Mouse (Mus musculus) kidney, embryonic 14.5 days (tissue): ENCODE data around the gene Thap8. TPM values are rescaled to one million over a fixed set of nuclear protein-coding genes. Genes with fewer than 3 reads are reported as not detected.

Experiments used
- ATAC-seq: fragments of 200-750 bp; cut with Nextera tagmentation; 2 replicates; pipeline ENCODE4 v1.8.0; 2017; ENCODE audit warnings: moderate number of reproducible peaks, mild to moderate bottlenecking, moderate TSS enrichment, moderate library complexity; ENCODE audit not compliant: low FRiP score, low TSS enrichment
- H3K27ac ChIP-seq: fragments of 300-500 bp; sonication (generic); 2 replicates; pipeline ENCODE4 v1.5.1; 2014; ENCODE audit warnings: low read depth, mild to moderate bottlenecking, low read length, moderate library complexity, mixed read lengths
- H3K27me3 ChIP-seq: fragments of 300-500 bp; sonication (generic); 2 replicates; pipeline ENCODE4 v1.6.1; 2014; ENCODE audit warnings: mild to moderate bottlenecking, low read length; ENCODE audit not compliant: control insufficient read depth, insufficient read depth
- H3K36me3 ChIP-seq: fragments of 300-500 bp; sonication (generic); 2 replicates; pipeline ENCODE4 v1.6.1; 2014; ENCODE audit warnings: low read length, mixed read lengths; ENCODE audit not compliant: control insufficient read depth, insufficient read depth
- H3K4me1 ChIP-seq: fragments of 300-500 bp; sonication (generic); 2 replicates; pipeline ENCODE4 v1.6.1; 2014; ENCODE audit warnings: low read length, mixed read lengths; ENCODE audit not compliant: control insufficient read depth, insufficient read depth
- H3K4me2 ChIP-seq: fragments of 300-500 bp; sonication (generic); replicated peaks from 2 replicates; pipeline ENCODE4 v1.6.1; 2014; ENCODE audit warnings: low read depth, mild to moderate bottlenecking, low read length
- H3K4me3 ChIP-seq: fragments of 300-500 bp; sonication (generic); 2 replicates; pipeline ENCODE4 v1.5.1; 2014; ENCODE audit warnings: mild to moderate bottlenecking, low read length
- H3K9ac ChIP-seq: fragments of 300-500 bp; sonication (generic); 2 replicates; pipeline ENCODE4 v1.6.1; 2014; ENCODE audit warnings: low read depth, mild to moderate bottlenecking, low read length, moderate library complexity
- H3K9me3 ChIP-seq: fragments of 300-500 bp; sonication (generic); 2 replicates; pipeline ENCODE4 v1.6.1; 2016; ENCODE audit warnings: low read length; ENCODE audit not compliant: control insufficient read depth
- WGBS: fragments of 180-500 bp; shearing (Covaris S2); extraction: QIAGEN DNeasy Blood & Tissue Kit; methylation state at CpG from one replicate; pipeline ENCODE4 v1.1.7; 2014; 5-methylcytosine and 5-hydroxymethylcytosine counted together
- polyA plus RNA-seq: library from polyadenylated mRNA; unstranded; fragments of >200 nt; fragmentation: Nextera tagmentation; extraction: Ambion mirVana; gene quantifications from 2 replicates; pipeline ENCODE4 v1.2.1, GENCODE M21; 2014

The Thap8 gene
- polyA plus RNA-seq, 1 experiment from 2014 or later = 0.22 TPM

- Histone ChIP-seq H3K27me3 (no peaks in the 10 kb centered on the region), H3K4me1 (peaks cover 8% of the 10 kb centered on the region; the same call in 1 of the 2 replicates), H3K36me3 (peaks cover 20% of the 10 kb centered on the region), H3K9ac (peak within 1 kb of the TSS; percentile 62), H3K9me3 (no peaks in the 10 kb centered on the region), H3K4me3 (peak within 1 kb of the TSS; percentile 60), H3K27ac (peak within 1 kb of the TSS; percentile 38; the same call in 1 of the 2 replicates), H3K4me2 (peak within 1 kb of the TSS; percentile 84)
- ATAC-seq = peak; percentile 100
- WGBS = 3% methylated on average over 27 of the region's 27 CpGs
These were observed 28.4 kb downstream of the Thap8 start, which contains the start of gene Alkbh6 for GRCm38 (mm10) chr7:30308076-30309005. Gene Alkbh6 (plus strand): TSS chr7:30308717.

GRCm38 (mm10) chr7:30309395-30310129, 29.7 kb downstream of the Thap8 start:
- Histone ChIP-seq H3K9me3 (no peaks in the 10 kb centered on the region), H3K4me3 (peak overlapping the region; percentile 60), H3K27ac (no peak overlapping the region), H3K27me3 (no peaks in the 10 kb centered on the region), H3K9ac (peak overlapping the region; percentile 62; the same call in 1 of the 2 replicates), H3K36me3 (peaks cover 14% of the 10 kb centered on the region), H3K4me2 (peak overlapping the region; percentile 84), H3K4me1 (peaks cover 12% of the 10 kb centered on the region; the same call in 1 of the 2 replicates)
- ATAC-seq = no peak
- 65% methylated on average over 15 of the region's 15 CpGs for WGBS

- Histone ChIP-seq H3K4me1 (peaks cover 15% of the 10 kb centered on the region; the same call in 1 of the 2 replicates), H3K4me2 (no peak overlapping the region), H3K4me3 (no peak overlapping the region), H3K9me3 (no peaks in the 10 kb centered on the region), H3K36me3 (peaks cover 14% of the 10 kb centered on the region), H3K27ac (no peak overlapping the region), H3K27me3 (no peaks in the 10 kb centered on the region), H3K9ac (no peak overlapping the region)
- WGBS = 91% methylated on average over 12 of the region's 12 CpGs
- no peak for ATAC-seq
These were observed 30.2 kb downstream of the Thap8 start for GRCm38 (mm10) chr7:30310136-30310535.

GRCm38 (mm10) chr7:30313666-30314320, 33.9 kb downstream of the Thap8 start:
- Histone ChIP-seq H3K36me3 (peaks cover 6% of the 10 kb centered on the region; the same call in 1 of the 2 replicates), H3K9me3 (no peaks in the 10 kb centered on the region), H3K27me3 (no peaks in the 10 kb centered on the region), H3K9ac (no peak overlapping the region; the same call in 1 of the 2 replicates), H3K4me3 (no peak overlapping the region), H3K4me2 (no peak overlapping the region; the same call in 1 of the 2 replicates), H3K27ac (no peak overlapping the region), H3K4me1 (peaks cover 13% of the 10 kb centered on the region; the same call in 1 of the 2 replicates)
- ATAC-seq = no peak
- WGBS = 40% methylated on average over 27 of the region's 27 CpGs

- H3K4me1 ChIP-seq = peaks cover 9% of the 10 kb centered on the region; the same call in 1 of the 2 replicates
- ATAC-seq = peak; percentile 83
- H3K27ac ChIP-seq = peak within 1 kb of the TSS; percentile 71; the same call in 1 of the 2 replicates
- no peaks in the 10 kb centered on the region for H3K27me3 ChIP-seq
- peak within 1 kb of the TSS; percentile 43 for H3K4me3 ChIP-seq
- H3K4me2 ChIP-seq = peak within 1 kb of the TSS; percentile 51
- WGBS = 0% methylated on average over 9 of the region's 9 CpGs
- H3K9me3 ChIP-seq = no peaks in the 10 kb centered on the region
- H3K9ac ChIP-seq = peak within 1 kb of the TSS; percentile 58
- H3K36me3 ChIP-seq = peaks cover 6% of the 10 kb centered on the region; the same call in 1 of the 2 replicates
These were observed 34.8 kb downstream of the Thap8 start, which contains the start of gene Syne4 for GRCm38 (mm10) chr7:30314721-30315155. Gene Syne4 (plus strand): TSS chr7:30314807.

GRCm38 (mm10) chr7:30315559-30316529, 36.0 kb downstream of the Thap8 start:
- Histone ChIP-seq H3K27me3 (no peaks in the 10 kb centered on the region), H3K9ac (peak overlapping the region; percentile 58), H3K4me2 (peak overlapping the region; percentile 51), H3K9me3 (no peaks in the 10 kb centered on the region), H3K36me3 (peaks cover 4% of the 10 kb centered on the region; the same call in 1 of the 2 replicates), H3K4me1 (peaks cover 10% of the 10 kb centered on the region; the same call in 1 of the 2 replicates), H3K27ac (no peak overlapping the region), H3K4me3 (peak overlapping the region; percentile 43)
- 69% methylated on average over 13 of the region's 13 CpGs for WGBS
- ATAC-seq = no peak

GRCm38 (mm10) chr7:30318142-30318541, 38.2 kb downstream of the Thap8 start:
- no peaks in the 10 kb centered on the region for H3K9me3 ChIP-seq
- H3K4me3 ChIP-seq = no peak overlapping the region
- no peak overlapping the region for H3K4me2 ChIP-seq
- ATAC-seq = no peak
- no peak overlapping the region for H3K9ac ChIP-seq
- WGBS = 70% methylated on average over 3 of the region's 3 CpGs
- H3K27ac ChIP-seq = no peak overlapping the region
- no peaks in the 10 kb centered on the region for H3K27me3 ChIP-seq
- peaks cover 21% of the 10 kb centered on the region for H3K4me1 ChIP-seq
- no peaks in the 10 kb centered on the region for H3K36me3 ChIP-seq
